Mouse (Mus musculus): ENCODE data around the gene Nes.
A peak's percentile ranks its signal among the peaks of the same experiment; 100 is the strongest.

Gene Nes

DNA sequence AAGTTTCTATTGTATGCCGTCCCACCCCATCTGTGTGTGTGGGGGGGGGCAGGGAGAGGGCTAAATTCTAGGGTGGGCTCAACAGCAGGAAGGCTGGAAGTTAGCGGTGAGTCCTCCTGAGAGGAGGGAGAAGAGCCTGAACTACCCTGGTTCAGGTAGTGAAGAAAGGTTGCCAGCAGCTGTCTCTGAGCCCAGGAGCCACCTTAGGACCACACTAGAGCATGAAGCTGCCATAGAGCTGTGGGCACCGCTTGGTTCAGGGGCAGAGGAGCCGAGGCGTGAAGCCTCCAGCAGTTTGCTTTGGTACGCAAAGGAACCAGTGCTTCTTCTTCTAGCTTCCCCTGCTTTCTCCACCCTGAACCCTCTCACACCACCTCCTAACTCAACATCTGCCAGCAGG, 12.7 kb downstream of the Nes start:
- DNase-seq: no peak

DNA sequence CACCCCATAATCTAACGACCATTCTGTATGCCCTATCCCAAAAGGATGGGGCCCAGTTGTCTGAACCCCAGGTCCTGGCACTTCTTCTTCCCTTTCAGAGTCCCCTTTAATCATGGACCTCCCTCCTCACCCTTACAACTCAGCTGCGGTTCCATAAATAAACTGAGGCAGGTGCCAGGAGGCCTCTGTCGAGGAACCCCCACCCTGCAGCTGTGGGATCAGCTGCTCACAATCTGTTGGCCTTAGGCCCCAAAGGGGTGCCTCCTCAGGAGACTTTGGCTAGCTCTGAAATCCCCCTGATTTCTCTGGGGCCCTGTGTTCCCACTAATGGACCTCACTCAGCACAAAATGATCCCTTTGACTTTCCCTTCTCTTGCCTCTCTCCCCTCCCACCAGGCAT, 13.2 kb downstream of the Nes start:
- no peak for DNase-seq

- peak; percentile 59 to 64 for DNase-seq
These were observed 14.8 kb downstream of the Nes start for GRCm38 (mm10) chr3:87985505-87986320.

- peak; percentile 96 to 100 for DNase-seq
These were observed 16.0 kb downstream of the Nes start for GRCm38 (mm10) chr3:87986868-87987267.

GRCm38 (mm10) chr3:87987633-87988032, 16.8 kb downstream of the Nes start:
- DNase-seq: peak; percentile 54 to 65

DNA sequence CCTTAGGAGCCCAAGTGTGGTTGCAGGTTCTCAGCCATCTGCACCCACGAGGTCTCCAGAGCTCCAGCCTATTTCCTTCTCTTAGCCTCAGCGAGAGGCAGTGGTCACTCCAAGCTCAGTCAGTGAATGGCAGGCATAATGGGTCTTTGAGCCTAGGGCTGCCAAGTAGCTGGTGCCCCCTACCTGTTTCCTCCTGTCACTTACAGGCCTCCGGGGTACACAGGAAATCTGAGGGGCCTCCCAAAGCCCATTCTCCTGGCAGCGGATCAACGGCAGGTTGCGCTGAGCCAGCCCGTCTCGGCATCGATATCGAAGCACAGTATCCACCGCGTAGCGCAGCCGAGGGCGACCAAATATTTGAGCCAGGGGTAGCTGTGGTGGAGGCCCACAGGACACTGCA, 17.2 kb downstream of the Nes start:
- DNase-seq: peak; percentile 71 to 74

GRCm38 (mm10) chr3:87989935-87990334, 19.1 kb downstream of the Nes start:
- DNase-seq: no peak

DNA sequence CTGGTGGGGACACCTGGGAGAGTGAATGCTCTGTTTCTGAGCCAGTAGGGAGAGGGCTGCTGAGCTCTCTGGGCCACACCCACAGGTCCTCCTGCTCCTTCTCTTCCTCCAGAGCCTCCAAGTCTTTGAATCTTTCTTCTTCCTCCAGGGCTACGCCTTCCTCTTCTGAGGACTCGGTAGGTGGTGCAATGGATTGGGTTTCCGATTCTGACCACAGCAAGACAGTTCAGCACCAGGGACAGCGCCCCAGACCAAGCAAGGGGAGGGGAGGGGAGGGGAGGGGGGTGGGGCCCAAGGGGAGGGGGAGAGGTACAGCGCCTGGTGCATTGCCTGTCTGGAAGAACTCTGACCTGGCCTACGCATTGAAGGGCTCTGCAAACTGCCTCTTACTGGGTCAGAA, 22.6 kb downstream of the Nes start:
- DNase-seq: no peak

GRCm38 (mm10) chr3:87995331-87995730, 24.5 kb downstream of the Nes start:
- no peak for DNase-seq

GRCm38 (mm10) chr3:87996401-87996800, 25.5 kb downstream of the Nes start:
- DNase-seq: no peak

- DNase-seq: peak; percentile 28 to 43
These were observed 26.2 kb downstream of the Nes start for GRCm38 (mm10) chr3:87996971-87997614.

GRCm38 (mm10) chr3:87998747-87999146, 27.9 kb downstream of the Nes start:
- DNase-seq: peak; percentile 36 to 61

GRCm38 (mm10) chr3:87999243-87999895, 28.5 kb downstream of the Nes start:
- DNase-seq: peak in 1 of 2 experiments; percentile 29

GRCm38 (mm10) chr3:88000181-88000580, 29.3 kb downstream of the Nes start, which contains the start of gene Bcan:
Gene Bcan (minus strand): TSS chr3:88000230.
- DNase-seq: peak; percentile 39 to 59

- peak in 1 of 2 experiments; percentile 25 for DNase-seq
These were observed 30.1 kb downstream of the Nes start for GRCm38 (mm10) chr3:88000816-88001595.

GRCm38 (mm10) chr3:88002291-88002976, 31.6 kb downstream of the Nes start:
- peak; percentile 52 to 68 for DNase-seq

GRCm38 (mm10) chr3:88005822-88006786, 35.2 kb downstream of the Nes start:
- peak in 1 of 2 experiments; percentile 53 for DNase-seq

DNA sequence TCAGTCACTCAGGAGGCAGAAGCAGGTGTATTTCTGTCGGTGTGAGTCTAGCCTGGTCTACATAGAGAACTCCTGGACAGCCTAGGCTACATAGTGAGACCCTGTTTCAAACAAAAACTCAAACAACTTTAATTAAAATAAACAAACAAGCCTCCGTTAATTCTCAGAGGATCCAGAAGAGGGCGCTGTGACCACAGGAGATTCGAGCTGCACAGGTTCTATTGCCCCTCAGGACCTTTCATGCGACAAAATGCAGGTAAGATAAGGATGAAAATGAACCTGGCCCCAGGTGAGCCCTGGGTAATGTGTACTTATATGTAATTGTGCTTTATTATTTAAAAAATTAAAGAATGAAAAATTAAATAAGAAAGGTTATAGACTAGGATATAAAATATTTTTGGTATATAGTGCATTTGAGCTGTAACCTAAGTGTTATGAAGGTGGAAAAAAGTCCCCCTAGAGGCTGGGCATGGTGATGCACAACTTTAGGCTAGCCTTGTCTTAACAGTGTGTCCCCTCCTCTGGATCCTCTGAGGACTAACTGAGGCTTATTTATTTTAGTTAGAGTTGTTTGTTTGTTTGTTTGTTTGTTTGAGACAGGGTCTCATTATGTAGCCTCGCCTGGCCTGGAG, 39.9 kb downstream of the Nes start:
- DNase-seq: peak; percentile 58 to 66

DNA sequence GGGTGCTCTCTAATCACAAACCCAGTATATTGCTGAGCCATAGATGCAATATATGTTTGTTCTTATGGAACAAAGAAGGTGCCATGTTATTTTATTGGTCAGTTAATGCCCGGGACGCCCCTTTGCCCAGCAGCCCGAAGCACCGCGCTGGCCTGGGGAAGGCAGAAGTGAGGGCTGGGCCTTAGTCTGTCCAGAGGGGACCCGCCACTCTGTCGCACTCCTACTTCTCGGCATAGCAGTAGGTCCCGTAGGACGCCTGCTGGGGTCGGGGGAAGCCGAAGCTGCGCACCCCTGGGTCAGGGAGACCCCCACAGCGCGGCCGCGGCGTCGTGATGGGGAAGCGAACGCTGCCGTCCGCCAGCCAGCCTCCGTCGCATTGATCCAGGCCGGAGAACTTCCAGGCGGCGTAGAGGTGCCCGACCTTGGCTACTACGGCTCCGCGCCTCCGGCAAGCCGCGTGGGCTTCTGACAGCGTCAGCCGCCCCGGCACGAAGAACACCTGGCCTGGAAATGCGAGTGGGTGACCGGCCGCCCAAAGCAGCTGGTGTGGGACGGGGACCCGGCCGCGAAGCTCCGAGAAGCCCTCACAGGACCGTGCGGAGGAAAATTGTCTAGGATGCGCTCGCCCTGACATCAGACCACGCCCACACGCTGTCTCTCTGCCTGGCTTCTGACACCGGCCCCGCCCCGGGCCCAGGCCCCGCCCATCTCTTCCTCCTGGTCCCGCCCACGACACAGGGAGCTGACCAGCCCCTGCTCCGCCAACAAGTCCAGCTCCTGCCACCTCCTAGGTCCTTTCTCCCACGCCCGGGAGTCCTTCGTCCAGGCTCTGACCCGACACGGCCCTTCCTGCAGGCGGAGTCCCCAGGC, 51.7 kb downstream of the Nes start:
- peak; percentile 90 to 93 for DNase-seq

Measured in cerebellum, postnatal 14 days (tissue).